Mouse (Mus musculus) intestine, embryonic 14.5 days (tissue): ENCODE results near the gene Tbc1d16. TPM values are rescaled to one million over a fixed set of nuclear protein-coding genes. Genes with fewer than 3 reads are reported as not detected.
"Not testable (repeated sequence)": the region's sequence is repeated elsewhere in the genome, so short reads cannot be mapped to it uniquely, and the experiment has no call there.

Experiments
- ATAC-seq: fragments of 200-750 bp; cut with Nextera tagmentation; replicated peaks from 2 replicates; pipeline ENCODE4 v1.8.0; 2017; ENCODE audit warnings: low read depth, moderate number of reproducible peaks, moderate TSS enrichment, moderate library complexity; ENCODE audit not compliant: low FRiP score, low TSS enrichment
- DNase-seq: peaks from one replicate; pipeline ENCODE4 v3.0.0-alpha.2; 2018; ENCODE audit warnings: low spot score
- H3K27ac ChIP-seq: fragments of 300-500 bp; sonication (generic); 2 replicates; pipeline ENCODE4 v1.5.1; 2014; ENCODE audit warnings: low read depth, mild to moderate bottlenecking, control low read depth
- H3K27me3 ChIP-seq: fragments of 300-500 bp; sonication (generic); replicated peaks from 2 replicates; pipeline ENCODE4 v1.6.1; 2014; ENCODE audit warnings: low read length, control low read depth; ENCODE audit not compliant: control insufficient read depth, insufficient read depth
- H3K36me3 ChIP-seq: fragments of 300-500 bp; sonication (generic); 2 replicates; pipeline ENCODE4 v1.6.1; 2014; ENCODE audit warnings: low read length, control low read depth; ENCODE audit not compliant: control insufficient read depth, insufficient read depth
- H3K4me1 ChIP-seq: fragments of 300-500 bp; sonication (generic); replicated peaks from 2 replicates; pipeline ENCODE4 v1.6.1; 2014; ENCODE audit warnings: low read length, control low read depth, mixed read lengths; ENCODE audit not compliant: control insufficient read depth, insufficient read depth
- H3K4me2 ChIP-seq: fragments of 300-500 bp; sonication (generic); 2 replicates; pipeline ENCODE4 v1.6.1; 2014; ENCODE audit warnings: low read length
- H3K4me3 ChIP-seq: fragments of 300-500 bp; sonication (generic); 2 replicates; pipeline ENCODE4 v1.5.1; 2014; ENCODE audit warnings: low read depth, low read length, control low read depth, mixed read lengths
- H3K9ac ChIP-seq: fragments of 300-500 bp; sonication (generic); 2 replicates; pipeline ENCODE4 v1.6.1; 2014; ENCODE audit warnings: mild to moderate bottlenecking, low read length
- H3K9me3 ChIP-seq: fragments of 300-500 bp; sonication (generic); 2 replicates; pipeline ENCODE4 v1.6.1; 2016; ENCODE audit warnings: low read length, control low read depth; ENCODE audit not compliant: control insufficient read depth
- WGBS: fragments of 180-500 bp; shearing (Covaris S2); extraction: QIAGEN DNeasy Blood & Tissue Kit; methylation state at CpG from one replicate; pipeline ENCODE4 v1.1.7; 2014; 5-methylcytosine and 5-hydroxymethylcytosine counted together
- polyA plus RNA-seq: library from polyadenylated mRNA; unstranded; fragments of >200 nt; fragmentation: Nextera tagmentation; extraction: Ambion mirVana; gene quantifications from 2 replicates; pipeline ENCODE4 v1.2.1, GENCODE M21; 2014

The Tbc1d16 gene
- polyA plus RNA-seq = 12.2 and 13.0 TPM in 2 replicates

- DNase-seq = peak; percentile 88
- H3K36me3 ChIP-seq = no peaks in the 10 kb centered on the region
- peak within 1 kb of the TSS; percentile 88 for H3K4me2 ChIP-seq
- H3K27ac ChIP-seq = peak within 1 kb of the TSS; percentile 40; the same call in 1 of the 2 replicates
- H3K27me3 ChIP-seq = 0 out of 2 replicates have a peak, but pooled peaks cover 2% of the 10 kb centered on the region
- H3K4me3 ChIP-seq = peak within 1 kb of the TSS; percentile 69
- ATAC-seq = peak; percentile 92
- H3K4me1 ChIP-seq = peaks cover 34% of the 10 kb centered on the region
- under 1% methylated on average over 62 of the region's 66 CpGs for WGBS
- no peaks in the 10 kb centered on the region for H3K9me3 ChIP-seq
- H3K9ac ChIP-seq = peak within 1 kb of the TSS; percentile 81
Observed at GRCm38 (mm10) chr11:119228091-119228781, at the start of gene Tbc1d16, which contains the start of gene Ccdc40. Tbc1d16 (minus strand) TSS chr11:119228499. Ccdc40 (plus strand) TSS chr11:119228572.

- H3K4me1 ChIP-seq = peaks cover 1% of the 10 kb centered on the region; the same call in 1 of the 2 replicates
- H3K27me3 ChIP-seq = no peaks in the 10 kb centered on the region
- H3K4me2 ChIP-seq = no peak overlapping the region
- no peak for DNase-seq
- H3K36me3 ChIP-seq = peaks cover 30% of the 10 kb centered on the region
- no peaks in the 10 kb centered on the region for H3K9me3 ChIP-seq
- H3K4me3 ChIP-seq = no peak overlapping the region
- 83% methylated on average over 8 of the region's 8 CpGs for WGBS
- H3K9ac ChIP-seq = no peak overlapping the region
- H3K27ac ChIP-seq = no peak overlapping the region
- no peak for ATAC-seq
Observed at GRCm38 (mm10) chr11:119273186-119273930, 45.1 kb upstream of the Tbc1d16 start.

DNA sequence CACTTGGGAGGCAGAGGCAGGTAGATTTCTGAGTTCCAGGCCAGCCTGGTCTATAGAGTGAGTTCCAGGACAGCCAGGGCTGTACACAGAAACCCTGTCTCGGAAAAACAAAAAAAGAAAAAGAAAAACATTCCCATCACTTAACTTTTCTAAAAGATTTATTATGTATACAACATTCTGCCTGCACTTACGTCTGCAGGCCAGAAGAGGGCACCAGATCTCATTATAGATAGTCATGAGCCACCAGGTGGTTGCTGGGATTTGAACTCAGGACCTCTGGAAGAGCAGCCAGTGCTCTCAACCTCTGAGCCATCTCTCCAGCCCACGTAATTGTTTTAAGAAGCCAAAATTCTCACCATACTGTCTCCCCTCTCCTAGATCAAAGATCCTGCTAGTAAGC, 44.2 kb upstream of the Tbc1d16 start:
- not testable (repeated sequence) for ATAC-seq, H3K4me3 ChIP-seq, H3K4me1 ChIP-seq, H3K27me3 ChIP-seq, H3K4me2 ChIP-seq, H3K27ac ChIP-seq, DNase-seq, H3K9me3 ChIP-seq, H3K9ac ChIP-seq
- WGBS = 67% methylated on average over 3 of the region's 3 CpGs
- peaks cover 24% of the 10 kb centered on the region for H3K36me3 ChIP-seq

DNA sequence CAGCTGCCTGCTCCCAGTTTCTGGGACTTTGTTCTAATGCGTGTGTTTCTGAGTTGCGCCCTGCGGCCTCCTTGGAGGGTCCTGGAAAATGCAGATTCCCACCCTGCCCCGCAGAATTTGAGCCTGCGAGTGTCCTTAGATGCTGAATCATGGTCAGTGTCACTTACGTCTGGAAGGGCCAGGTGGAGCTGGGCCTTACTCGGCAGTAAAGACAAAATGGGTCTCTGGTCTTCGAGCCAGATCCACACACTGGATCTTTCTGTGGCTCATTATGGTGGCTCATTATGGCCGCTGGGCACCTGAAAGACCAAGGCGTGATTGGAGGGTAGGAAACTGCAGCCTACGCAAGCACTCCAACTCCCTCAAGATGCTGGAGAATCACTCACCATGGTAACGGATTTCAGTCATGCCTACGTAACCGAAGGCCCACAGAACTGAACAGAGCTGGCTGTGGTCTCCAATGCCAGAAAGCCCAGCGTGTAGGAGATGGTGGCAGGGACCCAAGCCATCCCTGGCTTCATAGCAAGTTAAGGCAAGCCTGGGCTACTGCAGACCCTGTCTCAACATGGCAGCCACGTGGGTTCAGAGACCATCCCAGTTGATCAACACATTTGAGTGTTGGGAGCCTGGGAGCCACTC, 40.4 kb upstream of the Tbc1d16 start:
- H3K27ac ChIP-seq = no peak overlapping the region
- peaks cover 6% of the 10 kb centered on the region; the same call in 1 of the 2 replicates for H3K4me1 ChIP-seq
- peak overlapping the region; percentile 64 for H3K9ac ChIP-seq
- no peak for DNase-seq
- peaks cover 4% of the 10 kb centered on the region; the same call in 1 of the 2 replicates for H3K36me3 ChIP-seq
- H3K9me3 ChIP-seq = no peaks in the 10 kb centered on the region
- H3K4me3 ChIP-seq = peak overlapping the region; percentile 83
- ATAC-seq = peak; percentile 7; the same call in 1 of the 2 replicates
- H3K27me3 ChIP-seq = no peaks in the 10 kb centered on the region
- H3K4me2 ChIP-seq = peak overlapping the region; percentile 65
- 75% methylated on average over 16 of the region's 16 CpGs for WGBS

- H3K4me3 ChIP-seq = peak within 1 kb of the TSS; percentile 83
- DNase-seq (peak; percentile 99), ATAC-seq (peak; percentile 79)
- 2% methylated on average over 52 of the region's 52 CpGs for WGBS
- no peaks in the 10 kb centered on the region for H3K27me3 ChIP-seq
- peak within 1 kb of the TSS; percentile 65 for H3K4me2 ChIP-seq
- peaks cover 2% of the 10 kb centered on the region; the same call in 1 of the 2 replicates for H3K36me3 ChIP-seq
- H3K9me3 ChIP-seq = no peaks in the 10 kb centered on the region
- H3K27ac ChIP-seq = no peak within 1 kb of the TSS
- peak within 1 kb of the TSS; percentile 64 for H3K9ac ChIP-seq
- peaks cover 6% of the 10 kb centered on the region; the same call in 1 of the 2 replicates for H3K4me1 ChIP-seq
Observed at GRCm38 (mm10) chr11:119267768-119268556, 39.7 kb upstream of the Tbc1d16 start, which contains the start of gene Gaa. Gaa (plus strand) TSS chr11:119267887.

DNA sequence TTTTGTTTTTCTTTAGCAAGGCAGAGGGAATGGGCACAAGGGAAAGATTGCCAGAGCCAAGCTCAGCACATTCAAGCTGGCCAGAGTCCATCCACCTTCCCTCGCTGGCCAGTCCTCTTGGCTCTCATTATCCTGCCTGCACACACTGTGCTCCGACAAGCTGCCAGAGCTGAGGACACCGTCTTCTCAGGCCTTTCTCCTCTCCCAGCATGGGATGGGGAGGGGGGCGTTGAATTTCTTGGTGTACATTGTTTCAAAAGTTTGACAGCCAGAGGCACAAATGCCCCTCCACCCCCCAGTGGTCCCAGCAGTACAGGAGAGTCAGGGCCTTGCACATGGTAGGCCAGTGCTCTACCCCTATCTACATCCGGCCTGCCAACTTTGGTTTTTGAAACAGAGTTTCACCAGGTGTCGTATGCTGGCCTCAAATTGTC, 39.0 kb upstream of the Tbc1d16 start:
- no peaks in the 10 kb centered on the region for H3K9me3 ChIP-seq
- no peak overlapping the region for H3K9ac ChIP-seq
- H3K27me3 ChIP-seq = no peaks in the 10 kb centered on the region
- no peak overlapping the region for H3K27ac ChIP-seq
- H3K4me3 ChIP-seq = no peak overlapping the region
- ATAC-seq (peak; percentile 57; the same call in 1 of the 2 replicates), DNase-seq (no peak)
- WGBS = 49% methylated on average over 6 of the region's 6 CpGs
- H3K36me3 ChIP-seq = no peaks in the 10 kb centered on the region
- H3K4me1 ChIP-seq = peaks cover 6% of the 10 kb centered on the region; the same call in 1 of the 2 replicates
- H3K4me2 ChIP-seq = peak overlapping the region; percentile 65

DNA sequence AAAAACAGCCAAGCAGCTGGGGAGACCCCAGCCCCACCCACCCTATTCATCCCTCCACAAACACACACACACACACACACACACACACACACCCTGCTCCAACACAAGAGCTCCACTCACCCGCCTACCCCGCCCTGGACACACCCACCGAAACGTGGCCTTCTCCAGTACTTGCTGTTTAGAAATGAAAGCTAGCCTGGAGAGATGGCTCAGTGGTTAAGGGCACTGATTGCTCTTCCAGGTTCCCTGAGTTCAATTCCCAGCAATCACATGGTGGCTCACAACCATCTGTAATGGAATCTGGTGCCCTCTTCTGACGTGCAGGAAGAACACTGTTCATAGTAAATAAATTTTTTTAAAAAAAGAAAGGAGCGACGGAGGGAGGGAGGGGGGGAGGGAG, 37.5 kb upstream of the Tbc1d16 start:
- Histone ChIP-seq H3K9ac (no peak overlapping the region), H3K4me1 (peaks cover 6% of the 10 kb centered on the region; the same call in 1 of the 2 replicates), H3K9me3 (no peaks in the 10 kb centered on the region), H3K27ac (no peak overlapping the region), H3K4me3 (no peak overlapping the region), H3K36me3 (no peaks in the 10 kb centered on the region), H3K4me2 (no peak overlapping the region), H3K27me3 (no peaks in the 10 kb centered on the region)
- WGBS = 76% methylated on average over 7 of the region's 7 CpGs
- no peak for ATAC-seq
- no peak for DNase-seq
